Mouse (Mus musculus): ENCODE measurements around the gene Prdm2.

Gene Prdm2

GRCm38 (mm10) chr4:143212341-143213174 lies at the start of gene Prdm2:
Gene Prdm2 (minus strand): TSS chr4:143212995.
- H3K36me3 ChIP-seq (ENCODE audit: control insufficient read depth, insufficient read depth, low read length, poor library complexity, severe bottlenecking): no peaks in the 10 kb centered on the region
- DNase-seq (ENCODE audit: low read depth, low spot score): peak; percentile 85

GRCm38 (mm10) chr4:143259718-143260349 lies 47.0 kb upstream of the Prdm2 start:
- DNase-seq (ENCODE audit: low read depth, low spot score): no peak
- Histone ChIP-seq H3K27me3 (ENCODE audit: control insufficient read depth, insufficient read depth, low read length, poor library complexity, severe bottlenecking) (no peaks in the 10 kb centered on the region), H3K36me3 (ENCODE audit: control insufficient read depth, insufficient read depth, low read length, poor library complexity, severe bottlenecking) (no peaks in the 10 kb centered on the region)

More at GRCm38 (mm10) chr4:143212341-143213174, at the start of gene Prdm2:
- no peaks in the 10 kb centered on the region for H3K27me3 ChIP-seq (ENCODE audit: control insufficient read depth, insufficient read depth, low read length, poor library complexity, severe bottlenecking)

- Histone ChIP-seq H3K36me3 (ENCODE audit: control insufficient read depth, insufficient read depth, low read length, poor library complexity, severe bottlenecking) (no peaks in the 10 kb centered on the region), H3K27me3 (ENCODE audit: control insufficient read depth, insufficient read depth, low read length, poor library complexity, severe bottlenecking) (no peaks in the 10 kb centered on the region)
- peak; percentile 37 for DNase-seq (ENCODE audit: low read depth, low spot score)
Measured at GRCm38 (mm10) chr4:143258517-143258916, 45.7 kb upstream of the Prdm2 start.

GRCm38 (mm10) chr4:143257971-143258370 lies 45.2 kb upstream of the Prdm2 start:
- Histone ChIP-seq H3K27me3 (ENCODE audit: control insufficient read depth, insufficient read depth, low read length, poor library complexity, severe bottlenecking) (no peaks in the 10 kb centered on the region), H3K36me3 (ENCODE audit: control insufficient read depth, insufficient read depth, low read length, poor library complexity, severe bottlenecking) (no peaks in the 10 kb centered on the region)
- DNase-seq (ENCODE audit: low read depth, low spot score): no peak

GRCm38 (mm10) chr4:143255541-143255940 lies 42.7 kb upstream of the Prdm2 start:
- H3K36me3 ChIP-seq (ENCODE audit: control insufficient read depth, insufficient read depth, low read length, poor library complexity, severe bottlenecking): no peaks in the 10 kb centered on the region
- no peak for DNase-seq (ENCODE audit: low read depth, low spot score)
- no peaks in the 10 kb centered on the region for H3K27me3 ChIP-seq (ENCODE audit: control insufficient read depth, insufficient read depth, low read length, poor library complexity, severe bottlenecking)

GRCm38 (mm10) chr4:143253356-143253755 lies 40.6 kb upstream of the Prdm2 start:
- Histone ChIP-seq H3K27me3 (ENCODE audit: control insufficient read depth, insufficient read depth, low read length, poor library complexity, severe bottlenecking) (no peaks in the 10 kb centered on the region), H3K36me3 (ENCODE audit: control insufficient read depth, insufficient read depth, low read length, poor library complexity, severe bottlenecking) (no peaks in the 10 kb centered on the region)
- no peak for DNase-seq (ENCODE audit: low read depth, low spot score)

GRCm38 (mm10) chr4:143248050-143248449 lies 35.3 kb upstream of the Prdm2 start:
- H3K27me3 ChIP-seq (ENCODE audit: control insufficient read depth, insufficient read depth, low read length, poor library complexity, severe bottlenecking): no peaks in the 10 kb centered on the region
- H3K36me3 ChIP-seq (ENCODE audit: control insufficient read depth, insufficient read depth, low read length, poor library complexity, severe bottlenecking): no peaks in the 10 kb centered on the region
- DNase-seq (ENCODE audit: low read depth, low spot score): peak; percentile 48

- DNase-seq (ENCODE audit: low read depth, low spot score): no peak
- no peaks in the 10 kb centered on the region for H3K27me3 ChIP-seq (ENCODE audit: control insufficient read depth, insufficient read depth, low read length, poor library complexity, severe bottlenecking)
- H3K36me3 ChIP-seq (ENCODE audit: control insufficient read depth, insufficient read depth, low read length, poor library complexity, severe bottlenecking): no peaks in the 10 kb centered on the region
Measured at GRCm38 (mm10) chr4:143241294-143241693, 28.5 kb upstream of the Prdm2 start.

- H3K36me3 ChIP-seq (ENCODE audit: control insufficient read depth, insufficient read depth, low read length, poor library complexity, severe bottlenecking): no peaks in the 10 kb centered on the region
- DNase-seq (ENCODE audit: low read depth, low spot score): no peak
- H3K27me3 ChIP-seq (ENCODE audit: control insufficient read depth, insufficient read depth, low read length, poor library complexity, severe bottlenecking): no peaks in the 10 kb centered on the region
Measured at GRCm38 (mm10) chr4:143239615-143240201, 26.9 kb upstream of the Prdm2 start.

- no peak for DNase-seq (ENCODE audit: low read depth, low spot score)
- Histone ChIP-seq H3K36me3 (ENCODE audit: control insufficient read depth, insufficient read depth, low read length, poor library complexity, severe bottlenecking) (no peaks in the 10 kb centered on the region), H3K27me3 (ENCODE audit: control insufficient read depth, insufficient read depth, low read length, poor library complexity, severe bottlenecking) (no peaks in the 10 kb centered on the region)
Measured at GRCm38 (mm10) chr4:143239117-143239516, 26.3 kb upstream of the Prdm2 start.

- peak; percentile 69 for DNase-seq (ENCODE audit: low read depth, low spot score)
- Histone ChIP-seq H3K27me3 (ENCODE audit: control insufficient read depth, insufficient read depth, low read length, poor library complexity, severe bottlenecking) (no peaks in the 10 kb centered on the region), H3K36me3 (ENCODE audit: control insufficient read depth, insufficient read depth, low read length, poor library complexity, severe bottlenecking) (no peaks in the 10 kb centered on the region)
Measured at GRCm38 (mm10) chr4:143238241-143239031, 25.6 kb upstream of the Prdm2 start.

GRCm38 (mm10) chr4:143231790-143232422 lies 19.1 kb upstream of the Prdm2 start:
- Histone ChIP-seq H3K36me3 (ENCODE audit: control insufficient read depth, insufficient read depth, low read length, poor library complexity, severe bottlenecking) (no peaks in the 10 kb centered on the region), H3K27me3 (ENCODE audit: control insufficient read depth, insufficient read depth, low read length, poor library complexity, severe bottlenecking) (no peaks in the 10 kb centered on the region; the same call in 1 of the 2 replicates)
- no peak for DNase-seq (ENCODE audit: low read depth, low spot score)

GRCm38 (mm10) chr4:143231110-143231509 lies 18.3 kb upstream of the Prdm2 start:
- Histone ChIP-seq H3K27me3 (ENCODE audit: control insufficient read depth, insufficient read depth, low read length, poor library complexity, severe bottlenecking) (no peaks in the 10 kb centered on the region; the same call in 1 of the 2 replicates), H3K36me3 (ENCODE audit: control insufficient read depth, insufficient read depth, low read length, poor library complexity, severe bottlenecking) (no peaks in the 10 kb centered on the region)
- no peak for DNase-seq (ENCODE audit: low read depth, low spot score)

- no peaks in the 10 kb centered on the region; the same call in 1 of the 2 replicates for H3K27me3 ChIP-seq (ENCODE audit: control insufficient read depth, insufficient read depth, low read length, poor library complexity, severe bottlenecking)
- H3K36me3 ChIP-seq (ENCODE audit: control insufficient read depth, insufficient read depth, low read length, poor library complexity, severe bottlenecking): no peaks in the 10 kb centered on the region
- DNase-seq (ENCODE audit: low read depth, low spot score): no peak
Measured at GRCm38 (mm10) chr4:143227976-143228375, 15.2 kb upstream of the Prdm2 start.
